Mouse (Mus musculus) liver, embryonic 13.5 days (tissue): ENCODE results near the gene Fkbp6. TPM values are rescaled to one million over a fixed set of nuclear protein-coding genes. Genes with fewer than 3 reads are reported as not detected.

Source experiments
- ATAC-seq: fragments of 200-750 bp; cut with Nextera tagmentation; 2 replicates; pipeline ENCODE4 v1.8.0; 2017; ENCODE audit warnings: low read depth, mild to moderate bottlenecking, moderate number of reproducible peaks, moderate library complexity
- DNase-seq: peaks from one replicate; pipeline ENCODE4 v3.0.0; 2022
- H3K27ac ChIP-seq: fragments of 300-500 bp; sonication (generic); 2 replicates; pipeline ENCODE4 v1.5.1; 2015; ENCODE audit warnings: moderate library complexity, mild to moderate bottlenecking, inconsistent platforms
- H3K27me3 ChIP-seq: fragments of 300-500 bp; sonication (generic); 2 replicates; pipeline ENCODE4 v1.6.1; 2015; ENCODE audit warnings: mild to moderate bottlenecking, inconsistent platforms
- H3K36me3 ChIP-seq: fragments of 300-500 bp; sonication (generic); 2 replicates; pipeline ENCODE4 v1.6.1; 2015; ENCODE audit warnings: mild to moderate bottlenecking, inconsistent platforms
- H3K4me1 ChIP-seq: fragments of 300-500 bp; sonication (generic); replicated peaks from 2 replicates; pipeline ENCODE4 v1.6.1; 2015; ENCODE audit warnings: inconsistent platforms
- H3K4me2 ChIP-seq: fragments of 300-500 bp; sonication (generic); 2 replicates; pipeline ENCODE4 v1.6.1; 2015; ENCODE audit warnings: inconsistent platforms, mild to moderate bottlenecking, moderate library complexity
- H3K4me3 ChIP-seq: fragments of 300-500 bp; sonication (generic); replicated peaks from 2 replicates; pipeline ENCODE4 v1.5.1; 2015; ENCODE audit warnings: mild to moderate bottlenecking, inconsistent platforms
- H3K9ac ChIP-seq: fragments of 300-500 bp; sonication (generic); 2 replicates; pipeline ENCODE4 v1.6.1; 2015; ENCODE audit warnings: mild to moderate bottlenecking, inconsistent platforms
- H3K9me3 ChIP-seq: fragments of 300-500 bp; sonication (generic); replicated peaks from 2 replicates; pipeline ENCODE4 v1.6.1; 2016; ENCODE audit warnings: inconsistent platforms
- WGBS: fragments of 180-500 bp; shearing (Covaris S2); methylation state at CpG from one replicate; pipeline ENCODE4 v1.1.7; 2015; ENCODE audit not compliant: insufficient replicate concordance; 5-methylcytosine and 5-hydroxymethylcytosine counted together
- microRNA-seq: library from miRNA; unstranded; fragments of <30 nt; microRNA quantifications from one replicate; pipeline ENCODE4, GENCODE M21; 2016
- polyA plus RNA-seq: library from polyadenylated mRNA; unstranded; fragments of >200 nt; fragmentation: Nextera tagmentation; extraction: Ambion mirVana; gene quantifications from 2 replicates; pipeline ENCODE4 v1.2.1, GENCODE M21; 2015

Fkbp6 gene
- polyA plus RNA-seq, 1 experiment from 2014 or later, result not detected

GRCm38 (mm10) chr5:135251079-135251454 lies 98.8 kb downstream of the Fkbp6 start, which contains the start of gene Fzd9:
TSS of gene Fzd9 (minus strand) at chr5:135251230.
- peaks cover 40% of the 10 kb centered on the region for H3K27me3 ChIP-seq
- H3K4me1 ChIP-seq, result peaks cover 18% of the 10 kb centered on the region
- ATAC-seq, result peak; percentile 85

GRCm38 (mm10) chr5:135250186-135251078 lies 99.4 kb downstream of the Fkbp6 start:
- H3K27me3 ChIP-seq, result peaks cover 40% of the 10 kb centered on the region
- peaks cover 18% of the 10 kb centered on the region for H3K4me1 ChIP-seq
- 2% methylated on average over 91 of the region's 92 CpGs for WGBS
- H3K27ac ChIP-seq, result no peak overlapping the region
- H3K36me3 ChIP-seq, result peaks cover 20% of the 10 kb centered on the region
- H3K4me3 ChIP-seq, result peak overlapping the region; percentile 63
- no peaks in the 10 kb centered on the region for H3K9me3 ChIP-seq
- ATAC-seq (peak; percentile 60), DNase-seq (no peak)
- H3K4me2 ChIP-seq, result peak overlapping the region; percentile 92
- peak overlapping the region; percentile 57 for H3K9ac ChIP-seq

More at GRCm38 (mm10) chr5:135251079-135251454, 98.8 kb downstream of the Fkbp6 start, which contains the start of gene Fzd9:
- Histone ChIP-seq H3K9me3 (0 out of 2 replicates have a peak, but pooled peaks cover 1% of the 10 kb centered on the region), H3K27ac (no peak within 1 kb of the TSS), H3K4me2 (peak within 1 kb of the TSS; percentile 92), H3K4me3 (peak within 1 kb of the TSS; percentile 63), H3K36me3 (peaks cover 14% of the 10 kb centered on the region), H3K9ac (peak within 1 kb of the TSS; percentile 57)
- peak; percentile 75 for DNase-seq
- under 1% methylated on average over 40 of the region's 51 CpGs for WGBS

- Histone ChIP-seq H3K27me3 (peaks cover 40% of the 10 kb centered on the region), H3K36me3 (peaks cover 33% of the 10 kb centered on the region), H3K4me1 (peaks cover 18% of the 10 kb centered on the region), H3K4me2 (no peak overlapping the region), H3K9me3 (no peaks in the 10 kb centered on the region), H3K27ac (no peak overlapping the region), H3K4me3 (no peak overlapping the region), H3K9ac (no peak overlapping the region)
- 81% methylated on average over 16 of the region's 16 CpGs for WGBS
- ATAC-seq, result no peak
- no peak for DNase-seq
Observed at GRCm38 (mm10) chr5:135248956-135249676, 100.7 kb downstream of the Fkbp6 start.

- H3K9me3 ChIP-seq, result no peaks in the 10 kb centered on the region
- ATAC-seq (no peak), DNase-seq (no peak)
- peaks cover 51% of the 10 kb centered on the region for H3K36me3 ChIP-seq
- H3K9ac ChIP-seq, result no peak overlapping the region
- peaks cover 18% of the 10 kb centered on the region for H3K4me1 ChIP-seq
- no peak overlapping the region for H3K4me3 ChIP-seq
- H3K27ac ChIP-seq, result no peak overlapping the region
- WGBS, result 73% methylated on average over 9 of the region's 9 CpGs
- H3K4me2 ChIP-seq, result no peak overlapping the region
- peaks cover 38% of the 10 kb centered on the region for H3K27me3 ChIP-seq
Observed at GRCm38 (mm10) chr5:135247337-135247736, 102.5 kb downstream of the Fkbp6 start.

GRCm38 (mm10) chr5:135246531-135246930 lies 103.3 kb downstream of the Fkbp6 start:
- H3K4me1 ChIP-seq, result peaks cover 18% of the 10 kb centered on the region
- no peak for ATAC-seq
- WGBS, result 60% methylated on average over 4 of the region's 4 CpGs
- H3K27me3 ChIP-seq, result peaks cover 32% of the 10 kb centered on the region
- peaks cover 59% of the 10 kb centered on the region for H3K36me3 ChIP-seq
- no peak overlapping the region for H3K4me2 ChIP-seq
- H3K9ac ChIP-seq, result no peak overlapping the region
- no peaks in the 10 kb centered on the region for H3K9me3 ChIP-seq
- no peak overlapping the region for H3K27ac ChIP-seq
- DNase-seq, result no peak
- no peak overlapping the region for H3K4me3 ChIP-seq

- ATAC-seq, result 0 out of 2 replicates have a peak, but pooled peaks have one; percentile 11
- H3K4me2 ChIP-seq, result no peak overlapping the region
- no peaks in the 10 kb centered on the region for H3K27me3 ChIP-seq
- no peaks in the 10 kb centered on the region for H3K9me3 ChIP-seq
- 89% methylated on average over 1 of the region's 1 CpGs for WGBS
- peaks cover 93% of the 10 kb centered on the region for H3K36me3 ChIP-seq
- no peak overlapping the region for H3K4me3 ChIP-seq
- no peak overlapping the region for H3K9ac ChIP-seq
- no peaks in the 10 kb centered on the region for H3K4me1 ChIP-seq
- no peak overlapping the region for H3K27ac ChIP-seq
- no peak for DNase-seq
Observed at GRCm38 (mm10) chr5:135243166-135243565, 106.7 kb downstream of the Fkbp6 start.

GRCm38 (mm10) chr5:135242608-135243007 lies 107.2 kb downstream of the Fkbp6 start:
- Histone ChIP-seq H3K27me3 (no peaks in the 10 kb centered on the region), H3K4me1 (no peaks in the 10 kb centered on the region), H3K4me2 (no peak overlapping the region), H3K9me3 (no peaks in the 10 kb centered on the region), H3K27ac (no peak overlapping the region), H3K9ac (no peak overlapping the region), H3K4me3 (no peak overlapping the region), H3K36me3 (peaks cover 98% of the 10 kb centered on the region)
- 0 out of 2 replicates have a peak, but pooled peaks have one; percentile 2 for ATAC-seq
- WGBS, result 85% methylated on average over 3 of the region's 3 CpGs
- DNase-seq, result no peak

GRCm38 (mm10) chr5:135242136-135242535 lies 107.7 kb downstream of the Fkbp6 start:
- 90% methylated on average over 12 of the region's 12 CpGs for WGBS
- Histone ChIP-seq H3K4me3 (no peak overlapping the region), H3K27me3 (no peaks in the 10 kb centered on the region), H3K4me2 (no peak overlapping the region), H3K27ac (no peak overlapping the region), H3K36me3 (peaks cover 100% of the 10 kb centered on the region), H3K4me1 (no peaks in the 10 kb centered on the region), H3K9ac (no peak overlapping the region), H3K9me3 (no peaks in the 10 kb centered on the region)
- no peak for ATAC-seq
- DNase-seq, result no peak

Small RNA genes within 50 kb of the gene (microRNA-seq; reads per million reads assigned to microRNA genes)
- gene Mir7033, result 1.5 reads per million

Other genes starting within 250 kb of the Fkbp6 start
- gene Tbl2, start 200.4 kb downstream of the Fkbp6 start, polyA plus RNA-seq, result 13.1 and 13.6 TPM in 2 replicates
- 34.5 and 41.1 TPM in 2 replicates for gene Bcl7b, start 181.8 kb downstream of the Fkbp6 start, polyA plus RNA-seq
- 21.4 and 23.8 TPM in 2 replicates for gene Baz1b, start 162.8 kb downstream of the Fkbp6 start, polyA plus RNA-seq
- 0.43 and 0.59 TPM in 2 replicates for gene Fzd9, start 98.8 kb downstream of the Fkbp6 start, polyA plus RNA-seq
- gene Trim50, start 3.3 kb upstream of the Fkbp6 start, polyA plus RNA-seq, result not detected in 2 replicates
- gene Nsun5, start 19.9 kb upstream of the Fkbp6 start, polyA plus RNA-seq, result 24.9 and 25.3 TPM in 2 replicates
- 6.4 and 6.7 TPM in 2 replicates for gene Pom121, start 44.5 kb upstream of the Fkbp6 start, polyA plus RNA-seq
- gene Hip1, start 195.1 kb upstream of the Fkbp6 start, polyA plus RNA-seq, result 3.4 and 4.6 TPM in 2 replicates
- not detected in 2 replicates for gene Ccl26, start 213.5 kb upstream of the Fkbp6 start, polyA plus RNA-seq
- gene Ccl24, start 223.0 kb upstream of the Fkbp6 start, polyA plus RNA-seq, result 15.0 and 15.7 TPM in 2 replicates